Comparison of ENCODE assay signal across 11 mouse cellular contexts in the genomic region with DNA sequence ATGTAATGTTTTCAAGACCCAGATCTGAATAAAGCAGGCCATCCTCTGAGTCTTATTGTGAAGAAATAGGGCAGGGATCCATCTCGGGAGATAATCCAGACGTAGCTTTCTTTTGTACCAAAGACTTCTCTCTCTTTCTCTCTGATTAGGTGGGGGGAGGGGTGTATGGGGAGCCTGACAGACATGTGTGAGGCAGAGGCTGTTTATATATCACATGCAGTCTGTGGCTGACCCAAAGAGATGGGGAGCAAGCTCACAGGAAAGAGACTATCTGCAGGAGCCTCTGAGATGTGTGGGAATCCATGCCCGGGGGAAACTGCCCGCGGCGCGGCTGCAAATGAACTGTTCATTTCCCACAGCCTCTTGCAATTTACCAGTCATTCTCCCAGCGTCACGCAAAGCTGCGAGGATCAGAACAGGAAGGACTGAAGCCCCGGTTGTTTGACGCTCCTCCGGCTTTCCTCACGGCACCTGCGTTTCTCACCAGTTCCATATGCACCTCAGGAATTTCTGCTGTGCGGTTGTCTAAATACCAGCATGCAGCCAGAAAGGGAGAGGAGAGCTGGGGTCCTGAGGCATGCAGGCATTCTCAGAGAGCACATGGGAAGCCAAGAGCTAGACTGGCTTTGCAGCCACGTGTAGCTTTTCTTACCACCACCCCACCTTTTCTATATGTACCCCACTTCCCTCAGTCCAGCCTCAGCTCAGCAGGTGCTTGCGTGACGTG.
A peak's percentile ranks its signal among the peaks of the same experiment; 100 is the strongest.
DNase-seq lines count a peak whose midpoint lies in the region; ATAC-seq and TF ChIP-seq lines count a peak whose summit lies in the region.
"Had no signal": no experiment of that assay in that cellular context is flagged by ENCODE, and none has a peak within 500 bp of the region (broad histone marks: within the 10 kb centered on the region; RNA-seq: fewer than 3 reads in every experiment).

No protein-coding gene starts in this region.

- no peak overlapping the region for H3K4me3 ChIP-seq in midbrain, embryonic 10.5 days
- no peak overlapping the region for H3K4me3 ChIP-seq in midbrain, embryonic 11.5 days (ENCODE audit: low read depth, low read length)
- no peak overlapping the region for H3K4me3 ChIP-seq in stomach, postnatal 0 days (ENCODE audit: low read depth, low read length)
- no peak overlapping the region for H3K4me3 ChIP-seq in kidney, adult 2 months (ENCODE audit: insufficient read depth, low read depth, low read length)

- H3K27ac ChIP-seq in midbrain, embryonic 10.5 days (replicated peaks), result peak overlapping the region; percentile 15
- H3K27ac ChIP-seq in midbrain, embryonic 11.5 days (ENCODE audit: low read depth, low read length), result no peak overlapping the region
- H3K27ac ChIP-seq in stomach, postnatal 0 days (replicated peaks), result no peak overlapping the region
- no peak overlapping the region for H3K27ac ChIP-seq in kidney, adult 2 months (ENCODE audit: insufficient read depth, low read depth, low read length)

- WGBS in midbrain, embryonic 10.5 days, result 69% methylated on average over 19 of the region's 19 CpGs
- WGBS in midbrain, embryonic 11.5 days, result 74% methylated on average over 19 of the region's 19 CpGs
- WGBS in stomach, postnatal 0 days, result 47% methylated on average over 19 of the region's 19 CpGs
- WGBS in kidney, adult 2 months, result 57% methylated on average over 19 of the region's 19 CpGs

- no peak for TF ChIP-seq EP300 in stomach, postnatal 0 days (optimal IDR thresholded peaks at IDR 0.05)

- no peak overlapping the region for H3K4me2 ChIP-seq in midbrain, embryonic 11.5 days
- H3K4me2 ChIP-seq in stomach, postnatal 0 days (replicated peaks; ENCODE audit: low read depth), result peak overlapping the region; percentile 23; the same call in 1 of the 2 replicates

- no peak for TF ChIP-seq CTCF in stomach, postnatal 0 days (IDR thresholded peaks at IDR 0.05; ENCODE audit: low read depth)
- no peak for TF ChIP-seq CTCF in kidney, adult 2 months (conservative IDR thresholded peaks at IDR 0.05; ENCODE audit: insufficient read depth, insufficient read length, low read depth, low read length)

- H3K36me3 ChIP-seq in midbrain, embryonic 10.5 days, result no peaks in the 10 kb centered on the region
- H3K36me3 ChIP-seq in midbrain, embryonic 11.5 days (ENCODE audit: control insufficient read depth, insufficient read depth, low read length), result no peaks in the 10 kb centered on the region
- H3K36me3 ChIP-seq in stomach, postnatal 0 days (ENCODE audit: control insufficient read depth, insufficient read depth, low read length), result no peaks in the 10 kb centered on the region
- no peaks in the 10 kb centered on the region for H3K36me3 ChIP-seq in kidney, adult 2 months (ENCODE audit: control insufficient read depth, insufficient read depth, low read length)
- H3K36me3 ChIP-seq: G1E had no signal

- no peak overlapping the region for H3K9ac ChIP-seq in midbrain, embryonic 11.5 days (ENCODE audit: low read length)
- no peak overlapping the region for H3K9ac ChIP-seq in stomach, postnatal 0 days (ENCODE audit: low read length)

- no peak for ATAC-seq in midbrain, embryonic 11.5 days (ENCODE audit: low FRiP score)
- no peak for ATAC-seq in stomach, postnatal 0 days (ENCODE audit: low FRiP score, low TSS enrichment)

- DNase-seq in embryo, embryonic 11 days, result peak; percentile 31
- no peak for DNase-seq in embryo, embryonic 10.5 days (ENCODE audit: low spot score)
- no peak for DNase-seq in midbrain, embryonic 10.5 days (ENCODE audit: low spot score)
- no peak for DNase-seq in midbrain, embryonic 11.5 days (ENCODE audit: low spot score, missing footprints)
- peak; percentile 59 for DNase-seq in mesoderm, embryonic 11.5 days (ENCODE audit: low read depth, low spot score)
- DNase-seq in stomach, postnatal 0 days (ENCODE audit: low spot score), result no peak
- DNase-seq in kidney, adult 2 months, result no peak
- DNase-seq in urinary bladder, postnatal 36 days (ENCODE audit: low spot score in 2 of 2), result no peak
- DNase-seq: cerebellum, adult 8-10 months; kidney, adult 9 months had no signal

- H3K4me1 ChIP-seq in midbrain, embryonic 10.5 days, result peaks cover 24% of the 10 kb centered on the region
- 0 out of 2 replicates have a peak, but pooled peaks cover 2% of the 10 kb centered on the region for H3K4me1 ChIP-seq in midbrain, embryonic 11.5 days (ENCODE audit: control insufficient read depth, insufficient read depth, low read length)
- no peaks in the 10 kb centered on the region for H3K4me1 ChIP-seq in stomach, postnatal 0 days (replicated peaks; ENCODE audit: control insufficient read depth, insufficient read depth)
- no peaks in the 10 kb centered on the region for H3K4me1 ChIP-seq in kidney, adult 2 months (ENCODE audit: control insufficient read depth, insufficient read depth, low read length)

- H3K27me3 ChIP-seq in midbrain, embryonic 10.5 days (ENCODE audit: low read depth, poor library complexity, severe bottlenecking), result no peaks in the 10 kb centered on the region
- no peaks in the 10 kb centered on the region for H3K27me3 ChIP-seq in midbrain, embryonic 11.5 days (ENCODE audit: control insufficient read depth, insufficient read depth, low read length)
- no peaks in the 10 kb centered on the region for H3K27me3 ChIP-seq in stomach, postnatal 0 days (ENCODE audit: control insufficient read depth, insufficient read depth, low read length)
- H3K27me3 ChIP-seq in kidney, adult 2 months (replicated peaks; ENCODE audit: control insufficient read depth, insufficient read depth, low read length), result no peaks in the 10 kb centered on the region

- TF ChIP-seq POLR2A in kidney, adult 2 months (IDR thresholded peaks at IDR 0.05; ENCODE audit: low read depth, low read length), result no peak

- no peaks in the 10 kb centered on the region for H3K9me3 ChIP-seq in midbrain, embryonic 10.5 days (replicated peaks)
- no peaks in the 10 kb centered on the region for H3K9me3 ChIP-seq in midbrain, embryonic 11.5 days (ENCODE audit: control insufficient read depth, low read length)
- no peaks in the 10 kb centered on the region for H3K9me3 ChIP-seq in stomach, postnatal 0 days (ENCODE audit: control insufficient read depth, low read length)

Comparison
In these comparisons a context has a peak if more than half of its experiments do, and no peak if none do; other contexts are left out.
1. DNase-seq: peak in embryo, embryonic 11 days (single experiment) and mesoderm, embryonic 11.5 days (single experiment); none in embryo, embryonic 10.5 days (single experiment), midbrain, embryonic 10.5 days (single experiment), midbrain, embryonic 11.5 days (single experiment), stomach, postnatal 0 days (single experiment), kidney, adult 2 months (single experiment) and urinary bladder, postnatal 36 days (0 of 2).